Mouse (Mus musculus): ENCODE data around the gene Naa50. TPM values are rescaled to one million over a fixed set of nuclear protein-coding genes. Genes with fewer than 3 reads are reported as not detected.

Naa50 gene
- polyA plus RNA-seq, 1 experiment, result 4.8 TPM

DNA sequence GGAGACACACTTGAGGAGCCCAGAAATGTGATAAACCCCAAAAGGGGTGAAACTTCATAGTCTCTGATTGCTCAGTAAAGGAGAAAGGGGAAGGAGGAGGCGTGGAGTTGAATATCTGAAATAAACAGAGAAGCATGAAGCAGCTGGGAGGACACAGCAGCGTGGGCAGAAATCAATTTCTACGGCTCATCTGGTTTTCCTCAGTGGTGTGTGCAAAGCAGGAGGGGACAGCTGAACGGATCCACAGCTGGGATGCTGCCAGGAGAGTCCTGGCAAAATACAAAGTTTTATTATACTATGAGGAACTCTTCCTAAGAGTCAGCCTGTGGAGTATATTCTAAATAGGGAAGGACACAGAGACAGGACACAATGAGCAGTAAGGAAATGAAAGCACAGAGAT lies 30.6 kb upstream of the Naa50 start:
- Histone ChIP-seq H3K4me1 (ENCODE audit: control insufficient read depth, insufficient read depth, low read length) (no peaks in the 10 kb centered on the region), H3K4me3 (ENCODE audit: control insufficient read depth, low read depth, low read length) (no peak overlapping the region), H3K27me3 (ENCODE audit: control insufficient read depth, insufficient read depth, low read length) (no peaks in the 10 kb centered on the region), H3K27ac (ENCODE audit: control insufficient read depth, insufficient read depth, low read depth, low read length) (no peak overlapping the region), H3K36me3 (ENCODE audit: control insufficient read depth, insufficient read depth, low read length) (peaks cover 2% of the 10 kb centered on the region; the same call in 1 of the 2 replicates)
- TF ChIP-seq CTCF (IDR thresholded peaks at IDR 0.05; ENCODE audit: control insufficient read depth, insufficient read depth, insufficient replicate concordance, low read depth, low read length), result no peak
- TF ChIP-seq POLR2A (IDR thresholded peaks at IDR 0.05; ENCODE audit: control insufficient read depth, low read depth, low read length), result no peak

GRCm38 (mm10) chr16:44119753-44120501 lies 19.7 kb upstream of the Naa50 start:
- H3K4me1 ChIP-seq (ENCODE audit: control insufficient read depth, insufficient read depth, low read length), result no peaks in the 10 kb centered on the region
- no peaks in the 10 kb centered on the region for H3K27me3 ChIP-seq (ENCODE audit: control insufficient read depth, insufficient read depth, low read length)
- TF ChIP-seq POLR2A (IDR thresholded peaks at IDR 0.05; ENCODE audit: control insufficient read depth, low read depth, low read length) (no peak), CTCF (IDR thresholded peaks at IDR 0.05; ENCODE audit: control insufficient read depth, insufficient read depth, insufficient replicate concordance, low read depth, low read length) (no peak)
- no peak overlapping the region; the same call in 1 of the 2 replicates for H3K4me3 ChIP-seq (ENCODE audit: control insufficient read depth, low read depth, low read length)
- H3K27ac ChIP-seq (ENCODE audit: control insufficient read depth, insufficient read depth, low read depth, low read length), result no peak overlapping the region
- no peaks in the 10 kb centered on the region; the same call in 1 of the 2 replicates for H3K36me3 ChIP-seq (ENCODE audit: control insufficient read depth, insufficient read depth, low read length)

DNA sequence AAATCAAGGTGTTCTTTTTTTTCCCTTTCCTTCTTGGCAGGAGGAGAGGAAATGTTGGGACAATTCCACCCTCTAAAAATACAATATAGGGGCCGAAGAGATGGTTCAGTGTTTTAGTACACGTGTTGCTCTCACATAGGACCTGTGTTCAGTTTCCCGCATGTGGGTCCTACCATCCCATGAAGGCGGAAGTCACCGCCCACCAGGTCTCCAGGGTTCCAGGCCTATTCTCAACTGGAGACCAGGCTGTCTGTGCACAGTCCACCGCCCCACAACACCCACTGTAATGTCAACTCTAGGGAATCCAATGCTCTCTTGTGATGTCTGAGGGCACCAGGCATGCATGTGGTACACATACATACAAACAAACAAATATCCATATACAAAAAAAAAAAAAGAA lies 17.5 kb upstream of the Naa50 start:
- no peak overlapping the region for H3K4me3 ChIP-seq (ENCODE audit: control insufficient read depth, low read depth, low read length)
- H3K4me1 ChIP-seq (ENCODE audit: control insufficient read depth, insufficient read depth, low read length), result no peaks in the 10 kb centered on the region
- no peak overlapping the region for H3K27ac ChIP-seq (ENCODE audit: control insufficient read depth, insufficient read depth, low read depth, low read length)
- no peaks in the 10 kb centered on the region for H3K27me3 ChIP-seq (ENCODE audit: control insufficient read depth, insufficient read depth, low read length)
- no peak for TF ChIP-seq CTCF (IDR thresholded peaks at IDR 0.05; ENCODE audit: control insufficient read depth, insufficient read depth, insufficient replicate concordance, low read depth, low read length)
- no peak for TF ChIP-seq POLR2A (IDR thresholded peaks at IDR 0.05; ENCODE audit: control insufficient read depth, low read depth, low read length)
- H3K36me3 ChIP-seq (ENCODE audit: control insufficient read depth, insufficient read depth, low read length), result no peaks in the 10 kb centered on the region

DNA sequence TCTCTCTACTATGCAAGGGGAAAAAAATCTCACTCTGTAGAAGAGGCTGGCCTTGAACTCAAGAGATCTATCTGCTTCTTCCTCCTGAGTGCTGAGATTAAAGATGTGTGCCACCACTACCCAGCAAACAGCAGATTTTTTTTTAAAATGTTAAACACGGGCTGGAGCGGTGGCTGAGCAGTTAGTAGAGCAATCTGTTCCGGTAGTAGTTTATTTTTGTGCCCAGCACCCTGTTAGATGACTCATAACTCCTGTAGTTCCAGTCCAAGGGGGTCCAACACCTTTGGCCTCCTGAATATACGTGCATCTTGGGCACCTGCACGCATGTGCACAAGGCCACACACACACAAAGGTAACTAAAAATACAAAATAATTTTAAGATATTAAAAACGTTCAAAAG lies 17.1 kb upstream of the Naa50 start:
- H3K27me3 ChIP-seq (ENCODE audit: control insufficient read depth, insufficient read depth, low read length), result no peaks in the 10 kb centered on the region
- H3K4me1 ChIP-seq (ENCODE audit: control insufficient read depth, insufficient read depth, low read length), result no peaks in the 10 kb centered on the region
- no peak for TF ChIP-seq POLR2A (IDR thresholded peaks at IDR 0.05; ENCODE audit: control insufficient read depth, low read depth, low read length)
- TF ChIP-seq CTCF (IDR thresholded peaks at IDR 0.05; ENCODE audit: control insufficient read depth, insufficient read depth, insufficient replicate concordance, low read depth, low read length), result no peak
- H3K27ac ChIP-seq (ENCODE audit: control insufficient read depth, insufficient read depth, low read depth, low read length), result no peak overlapping the region
- H3K36me3 ChIP-seq (ENCODE audit: control insufficient read depth, insufficient read depth, low read length), result no peaks in the 10 kb centered on the region
- H3K4me3 ChIP-seq (ENCODE audit: control insufficient read depth, low read depth, low read length), result no peak overlapping the region

GRCm38 (mm10) chr16:44122982-44123725 lies 16.5 kb upstream of the Naa50 start:
- TF ChIP-seq POLR2A (IDR thresholded peaks at IDR 0.05; ENCODE audit: control insufficient read depth, low read depth, low read length) (no peak), CTCF (IDR thresholded peaks at IDR 0.05; ENCODE audit: control insufficient read depth, insufficient read depth, insufficient replicate concordance, low read depth, low read length) (no peak)
- H3K4me1 ChIP-seq (ENCODE audit: control insufficient read depth, insufficient read depth, low read length), result no peaks in the 10 kb centered on the region

DNA sequence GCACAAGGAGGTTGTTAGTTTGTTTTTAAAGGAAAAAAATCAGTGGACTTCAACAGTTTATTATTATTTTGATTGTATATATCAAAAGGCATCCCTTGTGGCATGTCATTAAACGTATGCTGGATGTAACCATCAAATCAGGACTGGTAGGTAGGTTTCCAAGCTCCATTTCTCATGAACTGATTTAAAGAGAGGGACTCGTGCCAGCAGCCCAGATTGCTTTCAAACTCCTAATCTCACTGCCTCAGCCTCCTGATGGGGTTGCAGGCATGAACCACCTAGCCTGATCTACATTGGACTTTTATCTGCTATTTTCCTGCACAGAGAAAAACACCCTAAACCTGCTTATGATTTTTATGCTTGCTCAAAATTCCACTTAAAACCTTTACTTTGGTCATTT lies 15.8 kb upstream of the Naa50 start:
- H3K36me3 ChIP-seq (ENCODE audit: control insufficient read depth, insufficient read depth, low read length), result no peaks in the 10 kb centered on the region
- no peak overlapping the region for H3K4me3 ChIP-seq (ENCODE audit: control insufficient read depth, low read depth, low read length)
- no peaks in the 10 kb centered on the region for H3K4me1 ChIP-seq (ENCODE audit: control insufficient read depth, insufficient read depth, low read length)
- no peaks in the 10 kb centered on the region for H3K27me3 ChIP-seq (ENCODE audit: control insufficient read depth, insufficient read depth, low read length)
- TF ChIP-seq POLR2A (IDR thresholded peaks at IDR 0.05; ENCODE audit: control insufficient read depth, low read depth, low read length) (no peak), CTCF (IDR thresholded peaks at IDR 0.05; ENCODE audit: control insufficient read depth, insufficient read depth, insufficient replicate concordance, low read depth, low read length) (no peak)
- H3K27ac ChIP-seq (ENCODE audit: control insufficient read depth, insufficient read depth, low read depth, low read length), result no peak overlapping the region

More at GRCm38 (mm10) chr16:44122982-44123725, 16.5 kb upstream of the Naa50 start:
- H3K36me3 ChIP-seq (ENCODE audit: control insufficient read depth, insufficient read depth, low read length), result no peaks in the 10 kb centered on the region
- H3K27me3 ChIP-seq (ENCODE audit: control insufficient read depth, insufficient read depth, low read length), result no peaks in the 10 kb centered on the region
- no peak overlapping the region for H3K27ac ChIP-seq (ENCODE audit: control insufficient read depth, insufficient read depth, low read depth, low read length)
- no peak overlapping the region for H3K4me3 ChIP-seq (ENCODE audit: control insufficient read depth, low read depth, low read length)

DNA sequence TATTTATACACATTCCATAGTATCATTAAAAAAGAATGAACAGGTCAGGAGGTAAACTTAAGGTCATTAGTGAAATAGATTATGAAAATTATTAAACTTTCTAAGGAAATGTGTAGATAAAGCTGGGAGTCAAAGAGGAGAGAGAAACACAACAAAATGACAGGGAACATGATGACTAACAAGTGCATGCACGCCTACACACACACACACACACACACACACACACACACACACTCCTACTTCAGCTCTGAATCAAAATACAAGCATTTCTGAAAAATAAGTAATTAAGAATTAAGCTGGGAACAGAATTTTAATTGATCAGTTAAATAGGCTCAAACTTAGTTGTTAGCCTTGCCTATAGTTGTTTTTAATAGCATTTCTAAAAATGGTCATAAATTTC lies 14.9 kb upstream of the Naa50 start:
- no peak overlapping the region for H3K27ac ChIP-seq (ENCODE audit: control insufficient read depth, insufficient read depth, low read depth, low read length)
- no peak for TF ChIP-seq CTCF (IDR thresholded peaks at IDR 0.05; ENCODE audit: control insufficient read depth, insufficient read depth, insufficient replicate concordance, low read depth, low read length)
- no peak for TF ChIP-seq POLR2A (IDR thresholded peaks at IDR 0.05; ENCODE audit: control insufficient read depth, low read depth, low read length)
- H3K27me3 ChIP-seq (ENCODE audit: control insufficient read depth, insufficient read depth, low read length), result no peaks in the 10 kb centered on the region
- no peaks in the 10 kb centered on the region for H3K36me3 ChIP-seq (ENCODE audit: control insufficient read depth, insufficient read depth, low read length)
- H3K4me3 ChIP-seq (ENCODE audit: control insufficient read depth, low read depth, low read length), result no peak overlapping the region
- no peaks in the 10 kb centered on the region for H3K4me1 ChIP-seq (ENCODE audit: control insufficient read depth, insufficient read depth, low read length)
